Mouse (Mus musculus): Measurements from ENCODE around the gene Prss34. TPM values are rescaled to one million over a fixed set of nuclear protein-coding genes. Genes with fewer than 3 reads are reported as not detected.

The Prss34 gene
- polyA plus RNA-seq, 1 experiment from 2014 or later: not detected

- 0 out of 2 replicates have a peak, but pooled peaks cover 2% of the 10 kb centered on the region for H3K27me3 ChIP-seq
- no peak overlapping the region for H3K9ac ChIP-seq
- no peaks in the 10 kb centered on the region for H3K36me3 ChIP-seq
- no peak overlapping the region for H3K4me2 ChIP-seq
- no peak for ATAC-seq (ENCODE audit: low FRiP score)
- 28% methylated on average over 2 of the region's 2 CpGs for WGBS
- no peak overlapping the region for H3K27ac ChIP-seq
- no peaks in the 10 kb centered on the region for H3K4me1 ChIP-seq (replicated peaks)
- no peaks in the 10 kb centered on the region for H3K9me3 ChIP-seq
- no peak overlapping the region for H3K4me3 ChIP-seq
Observed at GRCm38 (mm10) chr17:25322930-25323329, 24.7 kb downstream of the Prss34 start.

GRCm38 (mm10) chr17:25332321-25332720 is 34.1 kb downstream of the Prss34 start:
- Histone ChIP-seq H3K27me3 (peaks cover 39% of the 10 kb centered on the region), H3K9ac (no peak overlapping the region), H3K4me2 (no peak overlapping the region), H3K4me1 (replicated peaks) (no peaks in the 10 kb centered on the region), H3K9me3 (no peaks in the 10 kb centered on the region), H3K27ac (no peak overlapping the region), H3K4me3 (no peak overlapping the region), H3K36me3 (no peaks in the 10 kb centered on the region)
- WGBS: 78% methylated on average over 9 of the region's 9 CpGs
- ATAC-seq (ENCODE audit: low FRiP score): no peak

DNA sequence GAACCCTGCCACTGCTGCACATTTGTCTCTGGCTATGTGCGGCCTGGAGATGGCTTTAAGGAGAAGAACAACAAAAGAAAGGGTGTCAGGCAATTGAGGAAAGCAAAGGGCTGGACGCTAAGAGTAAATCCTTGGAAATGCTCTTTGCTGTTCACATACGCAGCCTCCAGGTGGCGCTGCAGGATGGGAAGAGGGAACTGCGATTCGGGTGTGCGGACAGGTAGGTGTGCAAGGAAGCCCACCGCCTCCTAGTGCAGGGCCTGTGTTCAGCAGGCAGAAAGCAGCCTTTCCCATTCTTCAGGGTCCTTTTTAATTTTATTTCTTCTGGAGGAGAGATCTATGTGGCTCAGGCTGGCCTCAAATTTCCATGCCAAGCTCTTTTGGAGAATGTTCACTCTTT is 35.7 kb downstream of the Prss34 start:
- Histone ChIP-seq H3K9ac (peak overlapping the region; percentile 55; the same call in 1 of the 2 replicates), H3K4me1 (replicated peaks) (no peaks in the 10 kb centered on the region), H3K36me3 (no peaks in the 10 kb centered on the region), H3K9me3 (no peaks in the 10 kb centered on the region), H3K27ac (no peak overlapping the region), H3K4me3 (no peak overlapping the region), H3K27me3 (peaks cover 39% of the 10 kb centered on the region), H3K4me2 (no peak overlapping the region)
- WGBS: 2% methylated on average over 8 of the region's 8 CpGs
- peak; percentile 59; the same call in 1 of the 2 replicates for ATAC-seq (ENCODE audit: low FRiP score)

GRCm38 (mm10) chr17:25338218-25338617 is 40.0 kb downstream of the Prss34 start:
- Histone ChIP-seq H3K9ac (no peak overlapping the region), H3K27me3 (peaks cover 15% of the 10 kb centered on the region; the same call in 1 of the 2 replicates), H3K4me2 (no peak overlapping the region), H3K4me3 (no peak overlapping the region), H3K36me3 (no peaks in the 10 kb centered on the region), H3K27ac (no peak overlapping the region), H3K9me3 (no peaks in the 10 kb centered on the region), H3K4me1 (replicated peaks) (no peaks in the 10 kb centered on the region)
- ATAC-seq (ENCODE audit: low FRiP score): no peak
- WGBS: 80% methylated on average over 4 of the region's 4 CpGs

DNA sequence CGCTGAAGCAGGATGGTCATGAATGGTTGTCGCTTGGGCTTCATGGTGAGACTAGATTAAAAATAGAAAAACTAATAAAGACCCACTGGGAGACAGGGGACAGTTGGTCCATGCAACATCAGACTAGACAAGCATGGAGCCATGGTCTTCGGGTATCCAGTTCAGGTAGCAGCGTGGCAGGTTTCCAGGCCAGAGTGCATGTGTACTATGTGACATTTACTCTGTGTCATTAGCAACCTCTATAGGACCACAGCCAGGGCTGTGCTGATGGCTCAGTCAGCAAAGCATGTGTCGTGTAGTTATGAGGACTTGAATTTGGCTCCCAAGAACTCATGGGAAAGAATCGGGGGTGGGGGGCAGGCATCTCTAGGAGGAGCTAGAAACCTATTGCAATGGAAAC is 41.8 kb downstream of the Prss34 start:
- WGBS: 89% methylated on average over 6 of the region's 6 CpGs
- H3K4me3 ChIP-seq: no peak overlapping the region
- H3K36me3 ChIP-seq: no peaks in the 10 kb centered on the region
- no peak overlapping the region for H3K27ac ChIP-seq
- peaks cover 2% of the 10 kb centered on the region; the same call in 1 of the 2 replicates for H3K27me3 ChIP-seq
- H3K9ac ChIP-seq: no peak overlapping the region
- H3K9me3 ChIP-seq: no peaks in the 10 kb centered on the region
- no peak for ATAC-seq (ENCODE audit: low FRiP score)
- no peak overlapping the region for H3K4me2 ChIP-seq
- H3K4me1 ChIP-seq (replicated peaks): no peaks in the 10 kb centered on the region

DNA sequence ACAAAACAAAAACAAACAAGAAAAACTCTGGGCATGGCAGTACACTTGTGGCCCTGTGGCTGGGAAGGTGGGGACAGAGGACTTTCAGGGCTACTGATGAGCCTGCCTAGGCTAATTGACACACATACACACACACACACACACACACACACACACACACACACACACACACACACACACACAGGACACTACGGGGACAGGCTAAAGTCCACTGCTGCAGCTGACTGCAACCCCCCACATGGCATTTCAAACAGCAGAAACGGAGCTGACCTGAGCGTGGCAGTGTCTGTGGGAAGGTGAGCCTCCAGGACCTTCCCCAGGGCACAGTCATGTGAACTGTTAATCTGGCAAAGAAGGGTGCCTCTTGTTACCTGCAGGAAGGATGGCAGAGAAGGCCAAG is 43.3 kb downstream of the Prss34 start:
- no peaks in the 10 kb centered on the region for H3K4me1 ChIP-seq (replicated peaks)
- WGBS: 52% methylated on average over 3 of the region's 3 CpGs

DNA sequence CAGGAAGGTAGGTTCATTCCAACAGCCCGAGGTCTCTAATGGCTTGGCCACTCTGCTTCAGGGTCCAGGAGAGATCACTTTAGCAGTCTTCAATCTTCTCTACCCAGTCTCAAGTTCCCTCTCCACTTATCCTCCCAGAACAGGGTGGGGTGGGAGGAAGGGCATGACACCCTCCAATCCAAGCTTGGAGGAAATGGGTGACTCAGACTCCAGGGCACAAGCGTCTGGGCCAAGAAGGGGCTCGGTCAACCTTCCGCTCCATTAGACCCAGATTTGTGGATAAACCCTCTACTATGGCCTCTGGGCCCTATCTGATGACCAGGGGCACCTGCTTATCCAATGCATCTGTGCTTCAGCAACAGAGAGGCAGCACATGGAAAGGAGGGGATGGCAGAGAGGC is 47.3 kb downstream of the Prss34 start, which contains the start of gene Tpsab1:
TSS of gene Tpsab1 (minus strand) at position 101 of the 400 bp plus-strand sequence.
- no peaks in the 10 kb centered on the region for H3K27me3 ChIP-seq
- no peak within 1 kb of the TSS for H3K4me2 ChIP-seq
- WGBS: 91% methylated on average over 4 of the region's 4 CpGs

More for the DNA sequence above, 43.3 kb downstream of the Prss34 start:
- H3K4me2 ChIP-seq: no peak overlapping the region
- no peak overlapping the region for H3K27ac ChIP-seq
- H3K9ac ChIP-seq: no peak overlapping the region
- H3K9me3 ChIP-seq: no peaks in the 10 kb centered on the region
- no peaks in the 10 kb centered on the region for H3K27me3 ChIP-seq
- ATAC-seq (ENCODE audit: low FRiP score): no peak
- no peaks in the 10 kb centered on the region for H3K36me3 ChIP-seq
- no peak overlapping the region for H3K4me3 ChIP-seq

More for the DNA sequence above, 47.3 kb downstream of the Prss34 start, which contains the start of gene Tpsab1:
- ATAC-seq (ENCODE audit: low FRiP score): no peak
- Histone ChIP-seq H3K4me3 (no peak within 1 kb of the TSS), H3K27ac (no peak within 1 kb of the TSS), H3K9ac (no peak within 1 kb of the TSS), H3K36me3 (no peaks in the 10 kb centered on the region), H3K9me3 (no peaks in the 10 kb centered on the region), H3K4me1 (replicated peaks) (no peaks in the 10 kb centered on the region)

Other genes with a start within 250 kb of the Prss34 start
- gene Tmem204, start 214.8 kb upstream of the Prss34 start, polyA plus RNA-seq (2015; fragmentation: Nextera tagmentation; extraction: Ambion mirVana): 10.8 and 11.5 TPM in 2 replicates
- 41.9 and 45.5 TPM in 2 replicates for gene Telo2, start 182.4 kb upstream of the Prss34 start, polyA plus RNA-seq (2015; fragmentation: Nextera tagmentation; extraction: Ambion mirVana)
- gene Ptx4, start 177.6 kb upstream of the Prss34 start, polyA plus RNA-seq (2015; fragmentation: Nextera tagmentation; extraction: Ambion mirVana): not detected in 2 replicates
- gene Clcn7, start 165.0 kb upstream of the Prss34 start, polyA plus RNA-seq (2015; fragmentation: Nextera tagmentation; extraction: Ambion mirVana): 24.9 and 30.4 TPM in 2 replicates
- not detected in 2 replicates for gene Ccdc154, start 135.9 kb upstream of the Prss34 start, polyA plus RNA-seq (2015; fragmentation: Nextera tagmentation; extraction: Ambion mirVana)
- gene Gm38655, start 122.9 kb upstream of the Prss34 start, polyA plus RNA-seq (2015; fragmentation: Nextera tagmentation; extraction: Ambion mirVana): not detected in 2 replicates
- gene BC003965, start 113.8 kb upstream of the Prss34 start, polyA plus RNA-seq (2015; fragmentation: Nextera tagmentation; extraction: Ambion mirVana): 33.1 and 35.0 TPM in 2 replicates
- 11.3 and 11.9 TPM in 2 replicates for gene Unkl, start 110.0 kb upstream of the Prss34 start, polyA plus RNA-seq (2015; fragmentation: Nextera tagmentation; extraction: Ambion mirVana)
- 91.6 and 94.0 TPM in 2 replicates for gene Gnptg, start 58.3 kb upstream of the Prss34 start, polyA plus RNA-seq (2015; fragmentation: Nextera tagmentation; extraction: Ambion mirVana)
- 59.6 and 62.9 TPM in 2 replicates for gene Tsr3, start 58.2 kb upstream of the Prss34 start, polyA plus RNA-seq (2015; fragmentation: Nextera tagmentation; extraction: Ambion mirVana)
- 6.4 and 6.5 TPM in 2 replicates for gene Baiap3, start 42.0 kb upstream of the Prss34 start, polyA plus RNA-seq (2015; fragmentation: Nextera tagmentation; extraction: Ambion mirVana)
- 566 and 573 TPM in 2 replicates for gene Ube2i, start 23.8 kb upstream of the Prss34 start, polyA plus RNA-seq (2015; fragmentation: Nextera tagmentation; extraction: Ambion mirVana)
- not detected in 2 replicates for gene Prss28, start 10.3 kb downstream of the Prss34 start, polyA plus RNA-seq (2015; fragmentation: Nextera tagmentation; extraction: Ambion mirVana)
- gene Prss29, start 20.3 kb downstream of the Prss34 start, polyA plus RNA-seq (2015; fragmentation: Nextera tagmentation; extraction: Ambion mirVana): not detected in 2 replicates
- 0.08 TPM in 1 of 2 replicates, not detected in the other for gene Tpsab1, start 47.2 kb downstream of the Prss34 start, polyA plus RNA-seq (2015; fragmentation: Nextera tagmentation; extraction: Ambion mirVana)
- gene Tpsb2, start 67.9 kb downstream of the Prss34 start, polyA plus RNA-seq (2015; fragmentation: Nextera tagmentation; extraction: Ambion mirVana): 0.14 TPM in 1 of 2 replicates, not detected in the other
- gene Tpsg1, start 70.9 kb downstream of the Prss34 start, polyA plus RNA-seq (2015; fragmentation: Nextera tagmentation; extraction: Ambion mirVana): 0.85 and 0.90 TPM in 2 replicates
- 9.7 and 10.2 TPM in 2 replicates for gene Cacna1h, start 135.4 kb downstream of the Prss34 start, polyA plus RNA-seq (2015; fragmentation: Nextera tagmentation; extraction: Ambion mirVana)
- 1.1 and 2.0 TPM in 2 replicates for gene Tekt4, start 156.2 kb downstream of the Prss34 start, polyA plus RNA-seq (2015; fragmentation: Nextera tagmentation; extraction: Ambion mirVana)
- gene Sstr5, start 198.9 kb downstream of the Prss34 start, polyA plus RNA-seq (2015; fragmentation: Nextera tagmentation; extraction: Ambion mirVana): 0.38 and 0.45 TPM in 2 replicates